Mouse (Mus musculus): ENCODE data around the gene Dact3.

The Dact3 gene

GRCm38 (mm10) chr7:16891641-16892351, 16.7 kb downstream of the Dact3 start, which contains the start of gene Gng8:
TSS of gene Gng8 (plus strand) at chr7:16891786.
- peak; percentile 85 to 95 for DNase-seq (ENCODE audit: inconsistent age in 2 of 2, low spot score in 1 of 2)

- no peak for DNase-seq (ENCODE audit: inconsistent age in 2 of 2, low spot score in 1 of 2)
Measured at GRCm38 (mm10) chr7:16892352-16892730, 17.2 kb downstream of the Dact3 start.

- no peak for DNase-seq (ENCODE audit: inconsistent age in 2 of 2, low spot score in 1 of 2)
Measured at GRCm38 (mm10) chr7:16893612-16894011, 18.5 kb downstream of the Dact3 start.

GRCm38 (mm10) chr7:16894279-16894678, 19.2 kb downstream of the Dact3 start:
- no peak for DNase-seq (ENCODE audit: inconsistent age in 2 of 2, low spot score in 1 of 2)

GRCm38 (mm10) chr7:16895000-16895399, 19.9 kb downstream of the Dact3 start:
- DNase-seq (ENCODE audit: inconsistent age in 2 of 2, low spot score in 1 of 2), result peak; percentile 80 to 92

GRCm38 (mm10) chr7:16895511-16895910, 20.4 kb downstream of the Dact3 start:
- no peak for DNase-seq (ENCODE audit: inconsistent age in 2 of 2, low spot score in 1 of 2)

GRCm38 (mm10) chr7:16900526-16900925, 25.4 kb downstream of the Dact3 start:
- DNase-seq (ENCODE audit: inconsistent age in 2 of 2, low spot score in 1 of 2), result no peak

- no peak for DNase-seq (ENCODE audit: inconsistent age in 2 of 2, low spot score in 1 of 2)
Measured at GRCm38 (mm10) chr7:16903439-16903955, 28.4 kb downstream of the Dact3 start.

- DNase-seq (ENCODE audit: inconsistent age in 2 of 2, low spot score in 1 of 2), result peak in 1 of 2 experiments; percentile 45
Measured at GRCm38 (mm10) chr7:16904120-16904675, 29.1 kb downstream of the Dact3 start.

GRCm38 (mm10) chr7:16905491-16906021, 30.4 kb downstream of the Dact3 start:
- peak; percentile 63 to 80 for DNase-seq (ENCODE audit: inconsistent age in 2 of 2, low spot score in 1 of 2)

GRCm38 (mm10) chr7:16906281-16906680, 31.2 kb downstream of the Dact3 start, which contains the start of gene Ptgir:
TSS of gene Ptgir (plus strand) at chr7:16906490.
- DNase-seq (ENCODE audit: inconsistent age in 2 of 2, low spot score in 1 of 2), result peak in 1 of 2 experiments; percentile 55

GRCm38 (mm10) chr7:16906889-16907559, 31.9 kb downstream of the Dact3 start:
- DNase-seq (ENCODE audit: inconsistent age in 2 of 2, low spot score in 1 of 2), result no peak

GRCm38 (mm10) chr7:16907842-16908241, 32.7 kb downstream of the Dact3 start:
- no peak for DNase-seq (ENCODE audit: inconsistent age in 2 of 2, low spot score in 1 of 2)

- no peak for DNase-seq (ENCODE audit: inconsistent age in 2 of 2, low spot score in 1 of 2)
Measured at GRCm38 (mm10) chr7:16908367-16908766, 33.2 kb downstream of the Dact3 start.

- DNase-seq (ENCODE audit: inconsistent age in 2 of 2, low spot score in 1 of 2), result no peak
Measured at GRCm38 (mm10) chr7:16908859-16909258, 33.7 kb downstream of the Dact3 start.

GRCm38 (mm10) chr7:16909909-16910308, 34.8 kb downstream of the Dact3 start:
- no peak for DNase-seq (ENCODE audit: inconsistent age in 2 of 2, low spot score in 1 of 2)

- no peak for DNase-seq (ENCODE audit: inconsistent age in 2 of 2, low spot score in 1 of 2)
Measured at GRCm38 (mm10) chr7:16911904-16912303, 36.8 kb downstream of the Dact3 start.

GRCm38 (mm10) chr7:16912360-16912759, 37.2 kb downstream of the Dact3 start:
- DNase-seq (ENCODE audit: inconsistent age in 2 of 2, low spot score in 1 of 2), result no peak

GRCm38 (mm10) chr7:16913806-16914452, 38.8 kb downstream of the Dact3 start:
- DNase-seq (ENCODE audit: inconsistent age in 2 of 2, low spot score in 1 of 2), result peak; percentile 70 to 92

GRCm38 (mm10) chr7:16914453-16915343, 39.6 kb downstream of the Dact3 start:
- DNase-seq (ENCODE audit: inconsistent age in 2 of 2, low spot score in 1 of 2), result no peak
